Mouse (Mus musculus): ENCODE results near the gene Ednra.

Gene Ednra

GRCm38 (mm10) chr8:77640093-77640839 lies 84.0 kb downstream of the Ednra start:
- in situ Hi-C loops (cut with MboI): no loop called here

GRCm38 (mm10) chr8:77637593-77637992 lies 86.7 kb downstream of the Ednra start:
- in situ Hi-C loops (cut with MboI): no loop called here

GRCm38 (mm10) chr8:77634035-77634434 lies 90.2 kb downstream of the Ednra start:
- in situ Hi-C loops (cut with MboI): no loop called here

- in situ Hi-C loops (cut with MboI): no loop called here
Observed at GRCm38 (mm10) chr8:77633211-77633610, 91.1 kb downstream of the Ednra start.

GRCm38 (mm10) chr8:77630691-77631090 lies 93.6 kb downstream of the Ednra start:
- in situ Hi-C loops (cut with MboI): no loop called here

GRCm38 (mm10) chr8:77629858-77630537 lies 94.3 kb downstream of the Ednra start:
- in situ Hi-C loops (cut with MboI): no loop called here

- in situ Hi-C loops (cut with MboI): no loop called here
Observed at GRCm38 (mm10) chr8:77623677-77624209, 100.5 kb downstream of the Ednra start.

- in situ Hi-C loops (cut with MboI): no loop called here
Observed at GRCm38 (mm10) chr8:77617916-77618315, 106.3 kb downstream of the Ednra start.
